Mouse (Mus musculus) ES-Bruce4 (cell line): ENCODE measurements around the gene Acsm2.

ENCODE experiments used
- CTCF ChIP-seq: IDR thresholded peaks from one replicate; pipeline ENCODE4 v1.8.1; 2011; ENCODE audit warnings: low read depth, low read length
- EP300 ChIP-seq: IDR thresholded peaks from 2 replicates; pipeline ENCODE4 v1.6.1; 2011; ENCODE audit warnings: low read depth, low read length; ENCODE audit not compliant: insufficient read depth
- POLR2A ChIP-seq: IDR thresholded peaks from one replicate; pipeline ENCODE4 v1.8.1; 2011; ENCODE audit warnings: low read length; ENCODE audit not compliant: insufficient read depth

- no peak for TF ChIP-seq CTCF
- TF ChIP-seq POLR2A, result no peak
- no peak for TF ChIP-seq EP300
These were observed 41.2 kb downstream of the Acsm2 start for GRCm38 (mm10) chr7:119595306-119595705.
